Mouse (Mus musculus): Measurements from ENCODE around the gene Olfr1052.

GRCm38 (mm10) chr2:86292155-86292554 is at the start of gene Olfr1052:
- TF ChIP-seq CTCF (IDR thresholded peaks at IDR 0.05; ENCODE audit: insufficient read depth, low read depth, low read length) (no peak), POLR2A (IDR thresholded peaks at IDR 0.05; ENCODE audit: insufficient read depth, low read depth, low read length) (no peak)

Data from olfactory bulb, adult 2 months (tissue).